Mouse (Mus musculus): ENCODE measurements around the gene Atp6v0e. TPM values are rescaled to one million over a fixed set of nuclear protein-coding genes. Genes with fewer than 3 reads are reported as not detected.
A peak's percentile ranks its signal among the peaks of the same experiment; 100 is the strongest.

The Atp6v0e gene
- total and polyA plus RNA-seq, 3 experiments: 190 to 422 (median 226) TPM

- Histone ChIP-seq H3K4me1 (ENCODE audit: control insufficient read depth in 1 of 2, insufficient read depth in 2 of 2) (peaks cover 2 to 64% of the 10 kb centered on the region in 2 experiments; a peak in 3 of 4 replicates), H3K27me3 (replicated peaks) (no peaks in the 10 kb centered on the region), H3K27ac (ENCODE audit: insufficient read depth, low read depth) (peak overlapping the region; percentile 55), H3K9me3 (replicated peaks; ENCODE audit: low read length) (no peaks in the 10 kb centered on the region), H3K9ac (ENCODE audit: insufficient read depth, low read depth) (no peak overlapping the region), H3K36me3 (replicated peaks in 1 of 2; ENCODE audit: control insufficient read depth in 1 of 2, insufficient read depth in 1 of 2, low read length in 1 of 2) (peaks cover 23 to 67% of the 10 kb centered on the region in 2 experiments), H3K4me2 (ENCODE audit: insufficient read depth, low read depth, poor library complexity, severe bottlenecking) (no peak overlapping the region), H3K79me2 (replicated peaks; ENCODE audit: control insufficient read depth, extremely low read depth, insufficient read depth, poor library complexity, severe bottlenecking) (peaks cover 23% of the 10 kb centered on the region), H3K4me3 (replicated peaks in 1 of 3; ENCODE audit: low read depth in 2 of 3, low read length in 2 of 3, poor library complexity in 1 of 3) (peak overlapping the region in 1 of 3 experiments; percentile 18)
- in situ Hi-C loops (cut with MboI; ENCODE audit: low pct_ligation_motif_present, low pct_unique_long_range_greater_than_20kb, low sequenced_read_pairs) (no loop called here), dilution Hi-C loops (cut with MboI; ENCODE audit: extremely low pct_ligation_motif_present, extremely low pct_unique_long_range_greater_than_20kb, low sequenced_read_pairs) (no loop called here)
- 0 out of 2 replicates have a peak, but pooled peaks have one; percentile 18 for TF ChIP-seq MYC (IDR thresholded peaks at IDR 0.05; ENCODE audit: low read depth, low read length)
- TF ChIP-seq USF1 (IDR thresholded peaks at IDR 0.05; ENCODE audit: low read depth, low read length): no peak
- no peak for TF ChIP-seq JUND (conservative IDR thresholded peaks at IDR 0.05; ENCODE audit: low read depth, low read length)
- no peak for TF ChIP-seq MAZ (IDR thresholded peaks at IDR 0.05; ENCODE audit: low read depth, low read length)
- TF ChIP-seq UBTF (IDR thresholded peaks at IDR 0.05; ENCODE audit: low read depth, low read length): no peak
- no peak for TF ChIP-seq CTCF (conservative IDR thresholded peaks at IDR 0.05 in 1 of 2, IDR thresholded peaks at IDR 0.05 in 1 of 2; ENCODE audit: low read depth in 2 of 2, low read length in 2 of 2)
- no peak for TF ChIP-seq JUN (IDR thresholded peaks at IDR 0.05; ENCODE audit: insufficient read depth, low read depth, low read length)
- TF ChIP-seq E2F4 (IDR thresholded peaks at IDR 0.05; ENCODE audit: insufficient replicate concordance, low read depth, low read length): no peak
- no peak for TF ChIP-seq SIN3A (IDR thresholded peaks at IDR 0.05; ENCODE audit: low read length)
- no peak for TF ChIP-seq MAFK (IDR thresholded peaks at IDR 0.05; ENCODE audit: insufficient replicate concordance, low read length)
- peak; percentile 43; the same call in 1 of the 2 replicates for TF ChIP-seq ETS1 (conservative IDR thresholded peaks at IDR 0.05; ENCODE audit: low read depth, low read length)
- peak; percentile 80 for DNase-seq (ENCODE audit: extremely low read depth)
Measured at GRCm38 (mm10) chr17:26686334-26687000, 23.4 kb downstream of the Atp6v0e start.

GRCm38 (mm10) chr17:26688795-26689735 lies 26.0 kb downstream of the Atp6v0e start:
- H3K4me3 ChIP-seq (replicated peaks in 1 of 3; ENCODE audit: low read depth in 2 of 3, low read length in 2 of 3, poor library complexity in 1 of 3): no peak overlapping the region
- no peak overlapping the region for H3K9ac ChIP-seq (ENCODE audit: insufficient read depth, low read depth)
- H3K27ac ChIP-seq (ENCODE audit: insufficient read depth, low read depth): no peak overlapping the region
- DNase-seq (ENCODE audit: extremely low read depth): no peak
- no peak overlapping the region for H3K4me2 ChIP-seq (ENCODE audit: insufficient read depth, low read depth, poor library complexity, severe bottlenecking)
- dilution Hi-C loops (cut with MboI; ENCODE audit: extremely low pct_ligation_motif_present, extremely low pct_unique_long_range_greater_than_20kb, low sequenced_read_pairs): no loop called here
- H3K4me1 ChIP-seq (ENCODE audit: control insufficient read depth in 1 of 2, insufficient read depth in 2 of 2): peaks cover 2 to 66% of the 10 kb centered on the region in 2 experiments; a peak in 3 of 4 replicates
- peaks cover 15% of the 10 kb centered on the region for H3K79me2 ChIP-seq (replicated peaks; ENCODE audit: control insufficient read depth, extremely low read depth, insufficient read depth, poor library complexity, severe bottlenecking)
- no peaks in the 10 kb centered on the region for H3K9me3 ChIP-seq (replicated peaks; ENCODE audit: low read length)
- H3K36me3 ChIP-seq (replicated peaks in 1 of 2; ENCODE audit: control insufficient read depth in 1 of 2, insufficient read depth in 1 of 2, low read length in 1 of 2): peaks cover 20 to 67% of the 10 kb centered on the region in 2 experiments
- no peaks in the 10 kb centered on the region for H3K27me3 ChIP-seq (replicated peaks)
- in situ Hi-C loops (cut with MboI; ENCODE audit: low pct_ligation_motif_present, low pct_unique_long_range_greater_than_20kb, low sequenced_read_pairs): no loop called here
- no peak for TF ChIP-seq CTCF (conservative IDR thresholded peaks at IDR 0.05 in 1 of 2, IDR thresholded peaks at IDR 0.05 in 1 of 2; ENCODE audit: low read depth in 2 of 2, low read length in 2 of 2)
- no peak for TF ChIP-seq SIN3A (IDR thresholded peaks at IDR 0.05; ENCODE audit: low read length)
- no peak for TF ChIP-seq ZKSCAN1 (IDR thresholded peaks at IDR 0.05; ENCODE audit: borderline replicate concordance, low read depth, low read length)
- TF ChIP-seq KAT2A (IDR thresholded peaks at IDR 0.05; ENCODE audit: insufficient replicate concordance, low read length): no peak
- no peak for TF ChIP-seq E2F4 (IDR thresholded peaks at IDR 0.05; ENCODE audit: insufficient replicate concordance, low read depth, low read length)
- no peak for TF ChIP-seq MAX (IDR thresholded peaks at IDR 0.05; ENCODE audit: low read length)
- no peak for TF ChIP-seq RCOR1 (conservative IDR thresholded peaks at IDR 0.05; ENCODE audit: low read depth, low read length)
- no peak for TF ChIP-seq MXI1 (IDR thresholded peaks at IDR 0.05; ENCODE audit: low read depth, low read length)
